Mouse (Mus musculus) liver, adult 2 months (tissue): ENCODE results near the gene Blvrb.

Source experiments
- CTCF ChIP-seq: fragments of 200-500 bp; IDR thresholded peaks from 2 replicates; pipeline ENCODE4 v1.5.1; 2011; ENCODE audit warnings: low read depth, low read length, control low read depth
- POLR2A ChIP-seq: fragments of 200-500 bp; IDR thresholded peaks from 2 replicates; pipeline ENCODE4 v1.6.1; 2011; ENCODE audit warnings: low read length, control low read depth; ENCODE audit not compliant: insufficient read depth; ENCODE audit errors: extremely low read depth

- no peak for TF ChIP-seq POLR2A
- no peak for TF ChIP-seq CTCF
Observed at GRCm38 (mm10) chr7:27448421-27449206, 836 bp downstream of the Blvrb start.
